Mouse (Mus musculus) left cerebral cortex, adult 18-20 months (tissue): ENCODE measurements around the gene Sost. TPM values are rescaled to one million over a fixed set of nuclear protein-coding genes. Genes with fewer than 3 reads are reported as not detected.
A peak's percentile ranks its signal among the peaks of the same experiment; 100 is the strongest.

Experiments used
- DNase-seq, 2 experiments: peaks; one replicate each; pipeline ENCODE4 v3.0.0; 2021 to 2022; ENCODE audit warnings: low spot score in 2 of 2, mixed read lengths in 1 of 2
- total RNA-seq, 2 experiments: library from RNA; stranded (reverse); gene quantifications; 2 replicates each; pipeline ENCODE4 v1.2.3; 2021

Gene Sost
- total RNA-seq, 2 experiments from 2014 or later: not detected

DNA sequence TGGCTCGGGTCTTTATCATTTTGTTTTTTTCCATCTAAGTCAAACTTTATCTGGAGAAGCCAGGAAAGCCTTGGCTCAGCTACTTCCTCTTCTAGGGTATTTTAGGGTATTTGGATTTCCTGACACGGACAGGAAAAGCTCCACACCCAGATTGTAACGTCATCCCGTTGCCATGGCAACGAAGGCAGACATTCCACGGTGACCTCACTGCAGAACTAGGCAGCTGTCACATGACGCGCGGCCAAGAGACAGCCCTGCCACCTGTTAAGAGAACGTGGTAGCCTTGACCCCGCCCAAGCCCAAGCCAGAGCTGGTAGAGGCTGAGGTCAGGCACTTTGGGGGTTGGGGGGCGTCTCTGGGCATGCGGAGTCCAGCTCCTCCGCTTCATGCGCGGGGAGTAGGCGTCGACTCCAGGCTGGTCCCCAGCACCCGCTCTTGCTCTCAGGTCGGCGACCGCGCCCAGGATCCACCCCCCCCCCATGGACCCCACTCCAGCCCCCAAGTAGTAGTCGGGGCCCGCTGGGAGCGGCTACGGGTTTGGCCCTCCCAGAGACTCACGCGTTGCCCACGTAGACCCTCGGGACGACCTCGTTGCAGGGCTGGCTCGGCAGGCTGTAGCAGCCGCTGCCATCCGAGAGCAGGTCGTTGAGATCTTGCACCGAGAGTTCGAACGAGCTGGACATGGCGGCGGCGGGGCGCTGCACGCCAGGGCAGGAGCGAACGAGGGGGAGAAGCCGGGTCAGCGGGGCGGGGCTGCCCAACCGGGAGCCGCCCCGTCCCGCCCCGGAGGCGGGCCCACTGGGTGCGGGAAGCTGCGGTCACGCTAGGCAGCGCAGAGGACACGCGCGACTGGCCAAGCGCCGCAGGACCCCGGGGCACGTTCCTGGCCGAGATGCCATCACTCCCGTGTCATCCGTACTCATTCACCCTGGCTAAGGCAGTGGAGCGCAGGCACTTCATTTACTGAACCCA is 17.5 kb upstream of the Sost start, which contains the start of gene Cfap97d1:
Gene Cfap97d1 (plus strand): TSS at position 226 of the 972 bp plus-strand sequence.
- peak; percentile 95 to 96 for DNase-seq

DNA sequence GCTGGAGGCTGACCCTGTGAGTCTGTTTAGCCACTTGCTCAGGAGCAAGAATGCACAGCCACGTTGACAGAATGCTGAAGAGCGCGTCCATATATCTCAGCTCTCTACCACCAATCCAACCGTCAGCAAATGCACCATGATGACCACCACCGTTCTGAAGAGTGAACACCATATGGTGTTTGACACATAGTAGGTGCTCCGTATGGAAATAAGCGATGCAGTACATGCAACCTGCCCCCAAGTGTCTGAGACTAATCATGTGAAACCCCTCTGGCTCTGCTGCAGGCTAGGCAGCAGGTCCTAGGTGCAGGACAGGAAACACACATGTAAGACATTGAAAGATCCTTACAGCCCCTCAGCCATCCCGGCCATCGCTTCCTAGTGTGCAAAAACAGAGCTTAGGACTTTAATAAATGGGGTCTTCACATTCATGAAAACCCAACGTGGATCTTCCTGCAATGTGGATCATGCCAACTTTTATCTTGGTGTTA is 16.7 kb upstream of the Sost start:
- no peak for DNase-seq

DNA sequence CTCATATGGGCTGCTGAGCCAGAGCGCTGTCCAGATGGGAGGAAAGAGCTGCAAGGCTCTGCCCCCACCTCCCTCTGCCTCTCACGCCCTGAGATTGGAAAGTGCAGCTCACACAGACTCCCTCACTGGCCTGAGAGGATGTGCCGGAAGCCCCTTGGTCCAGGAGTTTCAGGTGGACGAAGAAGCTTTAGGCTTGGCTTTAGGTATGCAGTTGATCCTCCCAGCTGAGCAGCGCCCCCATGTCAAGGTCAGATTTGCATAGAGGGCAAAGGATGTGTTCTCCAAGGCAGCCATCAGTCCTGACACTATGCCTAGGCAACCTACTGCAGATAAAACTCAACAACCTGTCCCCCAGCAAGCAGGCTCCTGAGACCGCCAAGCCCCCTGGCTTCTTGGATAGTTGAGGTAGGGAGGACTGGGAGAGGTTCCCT is 16.2 kb upstream of the Sost start:
- DNase-seq: peak in 1 of 2 experiments; percentile 26

DNA sequence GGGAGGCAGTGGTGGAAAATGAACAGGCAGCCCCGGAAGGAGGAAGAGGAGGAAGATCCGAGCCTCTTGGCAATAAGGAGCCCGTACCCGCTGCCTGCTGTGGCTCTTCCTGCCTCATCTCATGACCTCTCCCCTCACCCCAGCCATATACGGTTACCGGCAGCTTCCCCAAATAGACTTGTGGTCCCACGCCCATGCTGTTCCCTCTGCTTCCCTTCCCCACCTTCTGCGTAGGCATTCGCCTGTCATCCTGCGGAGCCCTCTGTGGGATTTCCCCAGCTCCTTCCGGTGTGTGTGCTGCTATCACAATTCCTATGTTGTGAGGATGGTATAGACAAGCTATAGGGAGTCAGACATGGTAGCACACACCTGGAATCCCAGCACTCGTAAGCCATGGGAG is 15.0 kb upstream of the Sost start:
- peak; percentile 49 to 59 for DNase-seq

DNA sequence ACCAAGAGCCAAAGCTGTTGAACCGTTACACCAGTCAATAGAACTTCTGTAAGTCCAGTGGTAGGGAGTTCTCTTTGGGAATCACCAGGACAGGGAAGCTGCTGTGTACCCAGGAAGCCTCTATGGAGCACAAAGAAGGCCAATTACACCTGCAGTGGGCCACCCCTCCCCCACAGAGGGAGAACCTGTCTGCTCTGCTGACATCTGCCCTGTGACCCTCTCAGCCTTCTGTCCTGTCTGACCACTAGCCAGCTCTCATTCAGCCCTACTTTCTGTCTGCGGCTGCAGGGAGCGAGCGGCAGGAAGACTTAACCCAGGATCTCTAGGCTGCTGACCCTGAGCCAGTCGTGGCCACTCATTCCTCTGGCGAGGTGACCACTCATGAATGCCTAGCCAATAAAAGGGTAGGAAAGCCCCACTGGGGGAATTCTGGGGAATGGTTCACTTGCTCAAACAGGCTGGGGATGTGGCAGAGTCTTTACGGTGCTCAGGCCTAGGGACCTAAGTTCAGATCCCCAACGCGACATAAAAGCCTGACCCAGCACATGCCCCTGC is 13.9 kb upstream of the Sost start:
- DNase-seq: no peak

DNA sequence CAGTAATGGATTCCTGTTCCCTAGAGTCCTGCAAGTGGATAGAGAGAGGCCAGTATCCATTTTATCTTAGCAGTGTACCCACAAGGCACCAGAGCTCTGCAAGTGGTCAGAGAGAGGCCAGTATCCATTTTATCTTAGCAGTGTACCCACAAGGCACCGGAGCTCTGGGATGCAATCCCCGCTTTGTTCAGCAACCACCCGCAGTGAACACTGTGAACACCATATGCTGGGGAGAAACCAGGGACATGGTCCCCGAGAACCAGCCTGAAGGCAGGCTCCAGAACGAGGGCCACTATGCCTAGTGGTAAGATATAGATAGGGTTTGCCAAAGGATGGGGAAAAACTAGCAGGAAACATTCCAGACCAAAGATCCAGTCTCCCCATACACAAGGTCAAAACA is 12.3 kb upstream of the Sost start:
- DNase-seq: no peak

DNA sequence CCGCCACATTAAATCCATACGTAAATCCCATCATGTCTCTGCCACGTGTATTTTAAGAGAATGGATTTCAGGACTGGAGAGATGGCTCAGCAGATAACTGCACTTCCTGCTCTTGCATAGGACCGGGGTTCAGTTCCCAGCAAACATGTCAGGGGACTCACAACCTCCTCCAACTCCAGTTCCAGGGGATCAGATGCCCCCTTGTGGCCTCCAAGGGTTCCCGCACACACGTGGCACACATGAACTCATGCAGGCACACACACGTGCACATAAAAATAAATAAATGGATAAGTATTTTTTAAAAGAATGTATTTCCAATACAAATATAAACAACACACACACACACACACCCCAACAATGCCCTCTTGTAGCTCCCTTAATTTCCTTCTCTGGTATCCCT is 10.1 kb upstream of the Sost start:
- no peak for DNase-seq

DNA sequence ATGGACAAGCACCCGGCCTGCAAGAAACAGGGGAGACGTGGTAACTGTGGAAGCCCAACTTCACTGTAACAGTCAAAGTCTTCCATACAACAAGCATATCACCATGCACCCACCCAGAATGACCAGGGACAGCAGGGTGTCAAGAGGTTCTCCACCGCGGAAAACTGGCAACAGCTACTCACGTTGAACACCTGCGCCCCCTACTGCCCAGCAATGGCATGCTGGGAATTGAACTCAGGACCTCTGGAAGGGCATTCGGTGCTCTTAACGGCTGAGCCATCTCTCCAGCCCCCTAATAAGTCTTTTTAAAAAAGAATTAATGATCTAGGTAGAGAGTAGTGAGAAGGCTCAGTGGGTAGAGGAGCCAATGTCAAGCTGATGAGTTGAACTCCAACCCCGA is 8.1 kb upstream of the Sost start:
- no peak for DNase-seq

DNA sequence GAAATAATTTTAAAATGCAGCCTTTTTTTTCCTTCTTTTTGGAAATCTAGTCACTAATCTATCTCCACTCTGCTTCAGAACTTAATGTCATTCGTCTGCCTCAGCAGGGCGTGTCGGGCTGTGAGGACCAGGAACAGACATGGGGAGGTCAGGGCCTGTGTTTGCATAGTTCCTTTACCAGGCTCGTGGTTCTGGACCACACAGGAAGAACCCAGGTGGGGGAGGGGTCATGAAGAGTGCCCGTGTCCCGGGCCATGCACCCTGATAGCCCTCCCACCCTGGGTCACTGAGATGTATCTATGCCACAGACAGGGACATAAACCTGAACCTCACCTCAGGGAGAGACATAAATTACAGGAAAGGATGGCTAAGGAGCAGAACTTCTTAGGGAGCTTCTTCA is 7.4 kb upstream of the Sost start:
- DNase-seq: no peak

DNA sequence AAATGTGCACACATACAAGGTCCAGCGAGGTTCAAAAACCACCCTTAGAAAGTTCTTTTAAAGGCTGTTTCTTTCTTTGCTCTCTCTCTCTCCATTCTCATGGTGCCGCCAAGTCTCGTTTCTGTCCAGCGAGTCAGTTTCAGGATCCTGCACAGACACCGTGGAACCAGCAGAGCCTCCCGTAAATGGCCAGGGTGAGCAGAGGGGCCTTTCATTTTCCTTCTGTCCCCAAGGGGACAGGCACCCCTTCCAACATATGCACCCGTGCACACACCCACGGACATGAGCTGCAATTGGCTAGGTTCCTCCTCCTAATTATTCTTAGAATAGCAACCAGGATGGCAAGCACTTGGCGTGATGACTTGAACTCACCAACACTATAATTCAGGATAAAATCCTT is 6.7 kb upstream of the Sost start:
- DNase-seq: no peak

DNA sequence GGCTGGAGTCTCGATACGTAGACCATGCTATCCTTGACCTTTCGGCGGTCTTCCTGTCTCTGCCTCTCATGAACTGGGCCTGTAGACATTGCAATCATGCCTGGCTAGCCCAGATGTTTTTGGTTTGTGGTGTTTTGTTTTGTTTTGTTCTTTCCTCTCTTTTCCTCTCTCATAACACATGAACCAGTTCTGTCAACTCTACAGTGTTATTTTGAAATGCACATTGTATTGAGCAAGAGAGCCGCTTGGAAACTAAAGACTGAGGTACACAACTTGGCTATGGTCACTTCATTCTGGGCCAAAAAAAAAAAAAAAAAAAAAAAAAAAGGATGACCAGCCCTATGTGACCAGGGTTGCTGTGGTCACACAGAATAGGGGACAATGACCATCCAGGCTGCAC is 5.8 kb upstream of the Sost start:
- DNase-seq: no peak

DNA sequence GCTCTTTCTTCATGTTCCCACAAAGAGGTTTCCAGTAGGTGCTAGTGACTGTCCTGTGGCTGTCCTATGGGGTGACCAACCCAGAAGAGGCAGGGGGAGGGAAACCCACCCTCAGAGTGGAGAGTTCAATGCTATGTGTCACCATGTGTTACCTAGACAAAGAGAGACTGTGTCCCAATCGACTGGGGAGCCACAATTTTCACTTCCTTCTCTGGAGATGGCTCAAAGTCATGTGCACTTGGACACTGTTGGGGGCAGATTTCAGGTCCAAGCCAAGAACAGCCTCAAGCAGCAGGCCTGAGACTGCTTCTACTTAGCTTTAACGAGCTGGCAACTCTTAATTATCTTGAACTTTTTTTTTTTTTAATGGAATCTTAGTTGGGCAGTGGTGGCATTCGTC is 5.3 kb upstream of the Sost start:
- no peak for DNase-seq

DNA sequence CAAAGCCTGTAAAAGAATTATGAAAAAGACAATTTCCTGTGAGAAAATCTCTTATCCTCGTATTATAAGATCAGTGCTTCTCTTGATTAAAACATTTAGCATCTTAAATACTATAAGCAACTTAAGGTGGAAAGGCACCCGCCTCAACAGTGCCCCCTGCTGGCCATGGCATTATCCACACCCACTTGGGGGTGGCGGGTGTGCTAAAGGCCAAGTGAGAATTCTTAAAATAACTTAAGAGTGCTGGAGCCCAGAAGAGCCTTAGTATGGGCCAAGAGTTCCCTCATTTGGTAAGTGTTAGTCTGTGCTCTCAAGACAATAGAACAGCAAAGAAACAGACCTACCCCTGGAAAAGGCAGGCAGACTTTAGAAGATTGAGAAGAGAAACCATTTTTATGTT is 4.6 kb upstream of the Sost start:
- no peak for DNase-seq

DNA sequence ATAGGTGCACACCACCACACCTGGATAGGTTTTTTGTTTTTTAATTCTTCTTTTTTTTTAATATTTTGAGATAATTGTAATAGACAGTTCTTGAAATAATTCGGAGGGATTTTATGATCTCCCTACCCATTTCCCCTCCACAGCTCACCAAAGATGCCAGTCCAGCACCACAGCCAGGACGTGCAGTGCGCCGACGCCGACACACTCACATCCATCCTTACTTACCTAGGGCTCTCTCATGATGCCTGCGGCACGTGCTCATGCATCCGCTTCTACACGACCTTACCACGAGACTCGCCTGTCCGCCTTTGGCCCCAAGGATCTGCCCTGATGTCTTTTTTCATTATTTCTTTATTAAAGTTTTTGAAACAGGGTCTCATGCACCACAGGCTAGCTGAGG is 3.0 kb upstream of the Sost start:
- no peak for DNase-seq

DNA sequence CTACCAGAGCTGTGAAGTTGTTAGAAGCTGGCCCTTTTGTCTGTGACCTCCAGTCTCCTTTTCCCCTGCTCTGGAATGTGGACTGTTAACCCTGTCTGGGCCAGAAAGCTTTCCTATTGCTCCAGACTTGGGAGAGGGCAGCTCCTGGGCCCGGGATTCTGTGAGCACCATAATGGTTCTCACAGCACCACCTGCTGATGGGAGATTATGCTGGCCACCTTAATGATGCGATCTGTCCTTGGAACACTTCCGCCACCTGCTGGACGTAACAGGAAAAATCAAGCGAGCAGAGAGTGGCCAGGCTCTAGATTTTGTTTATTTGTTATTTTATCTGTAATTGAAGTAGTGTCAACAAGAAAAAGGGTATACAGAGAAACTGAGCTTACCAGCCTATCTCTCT is 2.0 kb upstream of the Sost start:
- DNase-seq: peak; percentile 83 to 85

DNA sequence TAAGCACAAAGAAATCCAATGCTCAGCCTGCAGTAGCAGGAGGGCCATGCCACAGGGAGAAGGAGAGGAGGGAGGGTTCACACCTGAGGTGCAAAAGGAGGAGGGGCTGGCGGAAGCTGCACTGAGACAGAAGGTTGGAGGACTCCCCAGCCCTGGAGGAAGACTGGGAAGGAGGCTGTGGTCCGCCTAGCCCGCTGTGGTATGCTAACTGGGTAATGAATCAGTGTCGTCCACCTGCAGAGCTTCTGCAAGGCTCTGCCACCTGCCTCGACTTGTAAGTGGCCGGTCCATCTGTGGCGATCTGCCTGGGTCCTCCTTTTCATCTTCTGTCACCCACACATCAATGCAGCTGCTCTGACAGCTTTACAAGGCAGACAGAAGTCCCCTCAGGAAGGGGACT is 1.5 kb upstream of the Sost start:
- no peak for DNase-seq

DNA sequence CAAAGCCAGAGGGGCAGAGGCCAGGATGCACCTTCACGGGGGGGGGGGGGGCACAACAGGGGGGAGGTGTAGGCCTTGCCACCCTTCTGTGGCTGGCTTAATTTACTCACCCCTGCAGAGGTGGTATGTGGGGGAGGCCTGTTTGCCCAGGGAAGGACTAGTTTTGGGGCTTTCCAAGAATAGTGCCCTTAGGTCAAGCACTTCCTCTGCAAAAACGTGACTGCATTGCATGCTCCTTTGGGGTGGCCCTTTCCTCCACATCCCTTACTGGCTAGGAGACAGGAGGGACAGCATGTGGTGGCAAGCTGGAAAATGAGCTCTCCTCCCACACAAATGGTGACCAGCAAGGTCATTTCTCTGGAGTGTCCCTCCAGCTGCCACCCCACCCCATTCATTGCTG is 1.3 kb downstream of the Sost start:
- no peak for DNase-seq

DNA sequence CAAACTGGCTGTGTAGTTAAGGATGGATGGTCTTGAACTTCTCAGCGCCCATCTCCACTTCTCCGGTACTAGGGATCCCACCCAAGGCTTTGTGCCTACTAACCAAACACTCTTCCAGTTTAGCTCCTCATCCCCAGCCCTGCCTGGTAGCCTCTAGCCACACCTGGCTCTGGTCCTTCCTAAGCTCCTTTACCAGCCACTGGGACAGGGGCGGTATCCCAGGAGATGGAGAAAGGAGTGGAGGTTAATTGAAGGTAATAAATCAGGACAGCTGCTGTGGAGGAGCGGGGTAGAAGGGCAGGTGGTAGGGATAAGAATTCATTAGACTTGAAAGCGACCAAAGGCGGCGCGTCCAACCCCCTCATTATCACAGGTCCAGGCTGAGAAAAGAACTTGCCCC is 2.2 kb downstream of the Sost start:
- no peak for DNase-seq

DNA sequence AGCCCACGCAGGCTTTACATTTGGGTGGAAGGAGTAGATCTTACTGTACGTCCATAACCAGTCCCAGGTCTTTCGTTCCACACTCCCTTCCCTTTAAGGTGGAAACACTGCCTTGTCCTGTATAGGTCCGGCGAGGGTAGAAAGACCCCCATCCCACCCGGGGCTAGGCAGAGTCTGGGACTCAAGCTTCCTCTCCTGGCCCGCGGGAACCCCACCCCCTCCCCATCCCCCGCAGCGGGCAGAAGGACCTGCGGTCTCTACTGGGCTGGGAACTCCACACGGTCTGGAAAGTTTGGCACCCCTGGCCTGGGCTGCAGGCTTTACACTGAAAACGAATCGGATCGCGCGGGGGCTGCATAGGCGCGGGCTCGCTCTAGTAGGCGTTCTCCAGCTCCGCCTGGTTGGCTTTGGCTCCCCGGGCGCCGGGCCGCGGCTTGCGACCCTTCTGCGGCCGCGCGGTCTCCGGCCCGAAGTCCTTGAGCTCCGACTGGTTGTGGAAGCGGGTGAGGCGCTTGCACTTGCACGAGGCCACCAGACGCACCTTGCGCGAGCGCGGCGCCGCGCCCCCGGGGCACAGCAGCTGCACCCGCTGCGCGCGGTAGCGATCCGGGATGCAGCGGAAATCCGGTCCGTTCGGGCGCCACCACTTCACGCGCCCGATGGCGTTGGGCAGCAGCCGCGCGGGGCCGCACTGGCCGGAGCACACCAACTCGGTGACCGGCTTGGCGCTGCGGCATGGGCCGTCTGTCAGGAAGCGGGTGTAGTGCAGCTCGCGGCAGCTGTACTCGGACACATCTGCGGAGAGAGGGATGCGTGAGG is 3.1 kb downstream of the Sost start:
- DNase-seq: no peak

DNA sequence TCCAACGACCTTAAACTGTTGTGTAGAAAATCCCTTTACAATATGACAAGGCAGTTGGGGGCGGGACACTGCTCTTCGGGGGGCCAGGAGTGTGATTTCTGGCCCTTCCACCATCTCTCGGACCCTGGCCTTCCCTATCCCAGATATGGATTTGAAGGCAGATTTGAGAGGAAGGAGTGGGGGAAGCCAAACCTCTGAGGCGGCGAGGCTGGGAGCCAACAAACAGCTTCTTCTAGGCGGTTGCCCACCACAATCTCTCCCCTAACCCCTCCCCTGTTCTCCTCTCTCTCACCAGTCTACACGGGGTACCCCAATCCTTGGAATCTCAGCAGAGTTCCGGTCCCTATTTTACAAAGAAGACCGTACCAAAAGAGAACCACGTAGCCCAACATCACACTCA is 3.8 kb downstream of the Sost start:
- DNase-seq: no peak

DNA sequence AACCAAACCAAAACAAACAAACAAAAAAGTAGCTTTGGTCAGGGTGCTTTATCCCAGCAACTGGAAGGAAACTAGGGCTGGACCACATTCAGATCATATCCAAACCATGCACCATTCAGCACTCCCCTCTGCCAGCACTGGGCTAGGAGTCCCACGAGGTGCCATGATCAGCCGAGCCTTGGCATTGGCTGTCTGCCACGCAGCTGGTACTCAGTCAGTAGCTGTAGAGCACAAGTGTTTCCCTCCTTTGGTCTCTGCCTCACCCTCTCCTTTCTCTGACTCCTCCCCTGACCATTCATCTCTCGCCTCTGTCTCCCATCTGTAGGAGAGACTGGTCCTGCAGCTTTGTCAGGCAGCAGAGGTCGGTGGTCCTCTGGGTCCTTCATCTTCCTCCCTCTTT is 9.3 kb downstream of the Sost start:
- DNase-seq: no peak

DNA sequence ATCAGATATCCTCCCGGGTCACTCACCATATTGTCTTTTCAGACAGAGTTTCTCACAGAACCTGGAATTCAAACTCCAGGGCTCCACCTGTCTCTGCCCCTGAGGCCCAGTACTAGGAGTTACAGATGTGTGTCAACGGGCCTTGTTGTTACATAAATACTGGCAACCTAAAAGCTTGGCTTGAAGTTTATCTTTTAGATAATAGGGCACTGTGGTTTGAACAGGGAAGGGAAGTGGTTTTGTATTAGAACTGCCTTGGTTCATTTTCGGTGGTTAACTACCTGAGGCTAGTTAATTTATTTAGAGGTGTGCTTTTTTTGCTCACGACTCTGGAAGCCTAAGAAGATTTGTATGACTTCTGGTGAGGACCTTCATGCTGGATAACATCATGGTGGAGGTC is 13.4 kb downstream of the Sost start:
- DNase-seq: no peak
